Mouse (Mus musculus) hindbrain, embryonic 14.5 days (tissue): Measurements from ENCODE around the gene Dcps. TPM values are rescaled to one million over a fixed set of nuclear protein-coding genes. Genes with fewer than 3 reads are reported as not detected.

ENCODE experiments used
- ATAC-seq: fragments of 200-750 bp; cut with Nextera tagmentation; 2 replicates; pipeline ENCODE4 v1.8.0; 2017; ENCODE audit warnings: moderate number of reproducible peaks, mild to moderate bottlenecking, moderate TSS enrichment, moderate library complexity; ENCODE audit not compliant: low FRiP score
- DNase-seq: peaks from one replicate; pipeline ENCODE4 v3.0.0-alpha.2; 2015; ENCODE audit warnings: low spot score
- H3K27ac ChIP-seq: fragments of 300-500 bp; sonication (generic); 2 replicates; pipeline ENCODE4 v1.5.1; 2014; ENCODE audit warnings: mild to moderate bottlenecking, moderate library complexity
- H3K27me3 ChIP-seq: fragments of 300-500 bp; sonication (generic); 2 replicates; pipeline ENCODE4 v1.6.1; 2014; ENCODE audit warnings: mild to moderate bottlenecking, low read length, mixed read lengths; ENCODE audit not compliant: control insufficient read depth, insufficient read depth
- H3K36me3 ChIP-seq: fragments of 300-500 bp; sonication (generic); replicated peaks from 2 replicates; pipeline ENCODE4 v1.6.1; 2014; ENCODE audit not compliant: control insufficient read depth, insufficient read depth
- H3K4me1 ChIP-seq: fragments of 300-500 bp; sonication (generic); replicated peaks from 2 replicates; pipeline ENCODE4 v1.6.1; 2014; ENCODE audit warnings: antibody characterized with exemption, low read length, mixed read lengths; ENCODE audit not compliant: control insufficient read depth, insufficient read depth
- H3K4me2 ChIP-seq: fragments of 300-500 bp; sonication (generic); replicated peaks from 2 replicates; pipeline ENCODE4 v1.6.1; 2014; ENCODE audit warnings: mild to moderate bottlenecking, moderate library complexity
- H3K4me3 ChIP-seq: fragments of 300-500 bp; sonication (generic); replicated peaks from 2 replicates; pipeline ENCODE4 v1.5.1; 2014; ENCODE audit warnings: mild to moderate bottlenecking, low read length
- H3K9ac ChIP-seq: fragments of 300-500 bp; sonication (generic); 2 replicates; pipeline ENCODE4 v1.6.1; 2014
- H3K9me3 ChIP-seq: fragments of 300-500 bp; sonication (generic); 2 replicates; pipeline ENCODE4 v1.6.1; 2016; ENCODE audit warnings: low read length; ENCODE audit not compliant: control insufficient read depth
- WGBS: fragments of 180-500 bp; shearing (Covaris S2); extraction: QIAGEN DNeasy Blood & Tissue Kit; methylation state at CpG from one replicate; pipeline ENCODE4 v1.1.7; 2014; 5-methylcytosine and 5-hydroxymethylcytosine counted together
- polyA plus RNA-seq: library from polyadenylated mRNA; unstranded; fragments of >200 nt; fragmentation: Nextera tagmentation; extraction: Ambion mirVana; gene quantifications from 2 replicates; pipeline ENCODE4 v1.2.1, GENCODE M21; 2014

The Dcps gene
- polyA plus RNA-seq, 1 experiment from 2014 or later: 71.6 TPM

DNA sequence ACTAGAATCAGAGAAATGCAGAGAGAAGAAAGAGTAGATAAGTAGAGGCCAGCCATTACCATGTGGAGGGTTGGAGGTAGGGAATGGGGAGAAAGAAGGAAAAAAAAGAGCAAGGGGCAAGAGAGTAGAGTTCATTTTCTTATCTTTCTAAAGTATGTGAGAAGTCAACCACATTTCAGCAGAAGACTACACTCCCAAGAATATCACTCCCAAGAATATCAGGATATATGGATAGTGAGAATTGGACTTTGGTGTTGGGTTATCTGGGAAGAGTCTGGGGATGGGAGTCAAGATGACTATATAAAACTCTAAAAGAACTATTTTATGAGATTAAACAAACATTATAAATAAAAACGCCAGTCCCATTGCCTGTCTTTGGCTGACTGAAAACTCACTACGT lies 83.0 kb downstream of the Dcps start:
- no peak overlapping the region for H3K9ac ChIP-seq
- H3K4me3 ChIP-seq: no peak overlapping the region
- no peak overlapping the region for H3K4me2 ChIP-seq
- no peaks in the 10 kb centered on the region for H3K36me3 ChIP-seq
- ATAC-seq (no peak), DNase-seq (no peak)
- H3K9me3 ChIP-seq: no peaks in the 10 kb centered on the region
- H3K27ac ChIP-seq: no peak overlapping the region
- 96% methylated on average over 2 of the region's 2 CpGs for WGBS
- no peaks in the 10 kb centered on the region for H3K4me1 ChIP-seq
- H3K27me3 ChIP-seq: no peaks in the 10 kb centered on the region

Other genes with a start within 250 kb of the Dcps start
- 12.8 and 13.5 TPM in 2 replicates for gene St3gal4, start 56.8 kb downstream of the Dcps start, polyA plus RNA-seq
- 69.5 and 80.1 TPM in 2 replicates for gene Srpr, start 24.1 kb upstream of the Dcps start, polyA plus RNA-seq
- gene Tirap, start 24.2 kb upstream of the Dcps start, polyA plus RNA-seq: 4.0 and 4.9 TPM in 2 replicates
- gene Foxred1, start 35.0 kb upstream of the Dcps start, polyA plus RNA-seq: 36.2 and 40.4 TPM in 2 replicates
- gene Fam118b, start 91.7 kb upstream of the Dcps start, polyA plus RNA-seq: 55.5 and 55.9 TPM in 2 replicates
- 18.2 and 20.2 TPM in 2 replicates for gene Rpusd4, start 91.8 kb upstream of the Dcps start, polyA plus RNA-seq
- gene Cdon, start 245.1 kb upstream of the Dcps start, polyA plus RNA-seq: 3.1 and 5.0 TPM in 2 replicates